ENCODE assay signal across 15 mouse cellular contexts in genomic region chr16:38248331-38248961, GRCm38 (mm10). TPM values are rescaled to one million over a fixed set of nuclear protein-coding genes. Genes with fewer than 3 reads are reported as not detected.
DNase-seq lines count a peak whose midpoint lies in the region; ATAC-seq and TF ChIP-seq lines count a peak whose summit lies in the region.
"Had no signal": no experiment of that assay in that cellular context is flagged by ENCODE, and none has a peak within 500 bp of the region (broad histone marks: within the 10 kb centered on the region; RNA-seq: fewer than 3 reads in every experiment).

No protein-coding gene starts in this region.

- H3K9ac ChIP-seq in lung, embryonic 16.5 days (ENCODE audit: low read length), result no peak overlapping the region
- H3K9ac ChIP-seq in embryonic facial prominence, embryonic 15.5 days, result no peak overlapping the region
- no peak overlapping the region for H3K9ac ChIP-seq in stomach, postnatal 0 days (ENCODE audit: low read length)
- H3K9ac ChIP-seq: forebrain, embryonic 15.5 days; heart, embryonic 12.5 days had no signal

- H3K4me1 ChIP-seq in lung, embryonic 16.5 days (replicated peaks; ENCODE audit: control insufficient read depth, insufficient read depth, low read length), result 0 out of 2 replicates have a peak, but pooled peaks cover 2% of the 10 kb centered on the region
- H3K4me1 ChIP-seq in embryonic facial prominence, embryonic 15.5 days, result 0 out of 2 replicates have a peak, but pooled peaks cover 4% of the 10 kb centered on the region
- H3K4me1 ChIP-seq in stomach, postnatal 0 days (replicated peaks; ENCODE audit: control insufficient read depth, insufficient read depth), result no peaks in the 10 kb centered on the region
- H3K4me1 ChIP-seq: forebrain, embryonic 15.5 days had no signal

- H3K4me3 ChIP-seq in lung, embryonic 16.5 days (ENCODE audit: low read length), result no peak overlapping the region
- H3K4me3 ChIP-seq in embryonic facial prominence, embryonic 15.5 days (replicated peaks), result no peak overlapping the region
- H3K4me3 ChIP-seq in stomach, postnatal 0 days (ENCODE audit: low read depth, low read length), result no peak overlapping the region
- H3K4me3 ChIP-seq: forebrain, embryonic 15.5 days; heart, embryonic 12.5 days had no signal

- 32% methylated on average over 13 of the region's 13 CpGs for WGBS in lung, embryonic 16.5 days
- 31% methylated on average over 13 of the region's 13 CpGs for WGBS in embryonic facial prominence, embryonic 15.5 days
- WGBS in stomach, postnatal 0 days, result 32% methylated on average over 13 of the region's 13 CpGs

- no peak overlapping the region for H3K4me2 ChIP-seq in lung, embryonic 16.5 days (ENCODE audit: low read depth, low read length)
- H3K4me2 ChIP-seq in embryonic facial prominence, embryonic 15.5 days (replicated peaks), result 0 out of 2 replicates have a peak overlapping the region, but pooled peaks have one; percentile 12
- H3K4me2 ChIP-seq in stomach, postnatal 0 days (replicated peaks; ENCODE audit: low read depth), result no peak overlapping the region
- H3K4me2 ChIP-seq: forebrain, embryonic 15.5 days; heart, embryonic 12.5 days had no signal

- no peak for TF ChIP-seq CTCF in stomach, postnatal 0 days (IDR thresholded peaks at IDR 0.05; ENCODE audit: low read depth)

- H3K27me3 ChIP-seq in lung, embryonic 16.5 days (ENCODE audit: control insufficient read depth, insufficient read depth, low read depth, low read length), result no peaks in the 10 kb centered on the region
- no peaks in the 10 kb centered on the region for H3K27me3 ChIP-seq in embryonic facial prominence, embryonic 15.5 days
- H3K27me3 ChIP-seq in stomach, postnatal 0 days (ENCODE audit: control insufficient read depth, insufficient read depth, low read length), result no peaks in the 10 kb centered on the region
- H3K27me3 ChIP-seq: forebrain, embryonic 15.5 days; heart, embryonic 12.5 days had no signal

- no peak for TF ChIP-seq EP300 in stomach, postnatal 0 days (optimal IDR thresholded peaks at IDR 0.05)

- DNase-seq in heart, adult 11 months, result peak; percentile 93
- DNase-seq in heart, postnatal 4 days, result no peak
- no peak for DNase-seq in lung, postnatal 25 days (ENCODE audit: low spot score)
- no peak for DNase-seq in stomach, postnatal 0 days (ENCODE audit: low spot score)
- no peak for DNase-seq in adipocyte (ENCODE audit: low spot score)
- DNase-seq: cerebellum, adult 9-11 months; lung, postnatal 10 days; thymus, postnatal 4 days had no signal

- peak; percentile 82 for ATAC-seq in lung, embryonic 16.5 days (ENCODE audit: low read depth)
- peak; percentile 78; the same call in 1 of the 2 replicates for ATAC-seq in embryonic facial prominence, embryonic 15.5 days (ENCODE audit: insufficient number of reproducible peaks, low FRiP score, low TSS enrichment, low read depth)
- 0 out of 2 replicates have a peak, but pooled peaks have one; percentile 7 for ATAC-seq in stomach, postnatal 0 days (ENCODE audit: low FRiP score, low TSS enrichment)
- ATAC-seq in monocyte, adult 5-6 weeks (replicated peaks; ENCODE audit: insufficient number of reproducible peaks, low FRiP score, low TSS enrichment, poor library complexity, severe bottlenecking), result no peak
- ATAC-seq: forebrain, embryonic 15.5 days; intestine, embryonic 16.5 days had no signal

- H3K27ac ChIP-seq in lung, embryonic 16.5 days (ENCODE audit: low read length), result no peak overlapping the region
- no peak overlapping the region for H3K27ac ChIP-seq in embryonic facial prominence, embryonic 15.5 days (replicated peaks)
- H3K27ac ChIP-seq in stomach, postnatal 0 days (replicated peaks), result no peak overlapping the region
- H3K27ac ChIP-seq: forebrain, embryonic 15.5 days had no signal

- peaks cover 2% of the 10 kb centered on the region; the same call in 1 of the 2 replicates for H3K36me3 ChIP-seq in lung, embryonic 16.5 days (ENCODE audit: control insufficient read depth, insufficient read depth, low read length)
- 0 out of 2 replicates have a peak, but pooled peaks cover 3% of the 10 kb centered on the region for H3K36me3 ChIP-seq in embryonic facial prominence, embryonic 15.5 days
- H3K36me3 ChIP-seq in stomach, postnatal 0 days (ENCODE audit: control insufficient read depth, insufficient read depth, low read length), result no peaks in the 10 kb centered on the region

- H3K9me3 ChIP-seq in lung, embryonic 16.5 days (ENCODE audit: control insufficient read depth, low read length), result no peaks in the 10 kb centered on the region
- no peaks in the 10 kb centered on the region for H3K9me3 ChIP-seq in embryonic facial prominence, embryonic 15.5 days (replicated peaks)
- H3K9me3 ChIP-seq in stomach, postnatal 0 days (ENCODE audit: control insufficient read depth, low read length), result no peaks in the 10 kb centered on the region
- H3K9me3 ChIP-seq: forebrain, embryonic 15.5 days; heart, embryonic 12.5 days had no signal

RNA-seq across cellular contexts. Expression of gene Nr1i2, which starts 46.2 kb away (rescaled TPM):
- total RNA-seq in heart, postnatal 4 days (2021), result not detected
- polyA plus RNA-seq in lung, embryonic 16.5 days (2015; fragmentation: Nextera tagmentation; extraction: Ambion mirVana), result 0.19 TPM in 1 of 2 replicates, not detected in the other
- not detected in 2 replicates for polyA plus RNA-seq in embryonic facial prominence, embryonic 15.5 days (2015; fragmentation: Nextera tagmentation; extraction: Ambion mirVana)
- polyA plus RNA-seq in stomach, postnatal 0 days (2015; fragmentation: Nextera tagmentation; extraction: Ambion mirVana), result 10.6 and 13.6 TPM in 2 replicates
- not detected in 3 replicates for total RNA-seq in monocyte, adult 5-6 weeks (2017)
- total RNA-seq: left cerebral cortex, adult 18-20 months had no signal
- polyA plus RNA-seq: forebrain, embryonic 15.5 days; heart, embryonic 12.5 days had no signal
